Mouse (Mus musculus) lung, postnatal 36 days (tissue): Measurements from ENCODE around the gene Ncam1.

Experiments used
- DNase-seq: peaks from one replicate; pipeline ENCODE4 v3.0.0; 2022; ENCODE audit warnings: mixed read lengths

Ncam1 gene

DNA sequence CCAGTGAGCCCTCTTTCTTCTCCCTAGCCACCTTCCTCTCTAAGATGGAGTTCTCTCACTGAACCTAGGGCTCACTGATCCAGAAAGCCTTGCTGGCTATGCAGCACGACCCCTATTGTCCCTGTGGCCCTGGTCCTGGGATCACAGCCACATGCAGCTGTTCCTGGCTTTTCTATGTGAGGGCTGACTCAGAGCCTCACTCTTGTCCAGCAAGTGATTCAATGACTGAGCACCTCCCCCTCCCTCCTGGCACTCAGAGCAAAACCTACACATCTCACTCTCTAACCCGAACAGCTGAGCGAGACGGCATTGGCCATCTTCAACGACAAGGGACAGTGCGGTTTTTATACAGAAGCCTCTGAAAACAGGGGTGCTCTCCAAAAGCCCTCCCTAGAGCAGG lies 260.9 kb downstream of the Ncam1 start:
- DNase-seq = no peak

GRCm38 (mm10) chr9:49536593-49536992 lies 262.1 kb downstream of the Ncam1 start:
- DNase-seq = no peak

DNA sequence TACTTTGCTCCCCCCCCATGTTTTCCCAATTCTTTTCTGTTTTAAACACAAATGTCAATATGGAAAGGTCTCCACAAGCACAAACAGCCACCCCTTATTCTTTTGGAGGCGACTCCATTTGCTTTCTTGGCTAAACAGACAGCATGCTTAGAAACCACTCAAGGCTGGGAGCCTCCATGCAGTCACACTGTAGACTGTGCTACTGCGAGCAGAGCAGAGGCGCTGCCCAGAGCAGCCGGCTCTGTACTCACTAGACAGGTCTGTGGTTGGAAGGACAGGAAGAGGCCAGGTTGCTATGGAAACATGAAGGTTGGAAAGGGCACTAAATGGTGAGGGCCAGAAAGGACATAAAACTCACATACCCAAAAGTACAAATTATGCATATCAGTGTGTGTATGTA lies 263.8 kb downstream of the Ncam1 start:
- DNase-seq = no peak

DNA sequence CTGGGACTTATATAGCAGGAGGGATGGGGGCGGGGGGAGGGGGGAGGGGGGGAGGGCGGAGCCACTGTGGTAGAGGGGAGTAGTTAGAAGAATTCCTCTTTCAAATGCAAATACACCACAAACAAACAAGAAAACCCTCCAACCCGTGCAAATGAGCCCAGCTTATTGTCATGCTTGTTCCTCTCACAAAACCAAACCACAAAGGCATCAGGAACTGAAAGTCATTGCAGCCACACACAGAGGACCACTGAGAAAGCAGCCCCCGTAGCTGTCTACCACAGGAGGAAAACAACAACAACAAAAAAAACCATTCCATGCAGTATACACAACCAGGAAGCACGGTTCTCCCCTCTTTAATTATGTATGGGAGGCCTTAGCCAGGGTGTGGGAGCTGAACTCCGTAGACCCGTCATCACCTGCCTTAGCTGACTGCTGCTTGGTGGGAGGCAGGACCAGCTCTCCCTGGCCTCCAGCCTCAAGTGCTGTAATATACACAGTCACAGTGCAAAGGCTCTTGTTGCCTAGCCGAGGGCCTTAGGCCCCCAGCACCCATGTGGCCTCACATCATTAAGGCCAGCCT lies 264.7 kb downstream of the Ncam1 start:
- no peak for DNase-seq

GRCm38 (mm10) chr9:49533455-49533854 lies 265.3 kb downstream of the Ncam1 start:
- no peak for DNase-seq

DNA sequence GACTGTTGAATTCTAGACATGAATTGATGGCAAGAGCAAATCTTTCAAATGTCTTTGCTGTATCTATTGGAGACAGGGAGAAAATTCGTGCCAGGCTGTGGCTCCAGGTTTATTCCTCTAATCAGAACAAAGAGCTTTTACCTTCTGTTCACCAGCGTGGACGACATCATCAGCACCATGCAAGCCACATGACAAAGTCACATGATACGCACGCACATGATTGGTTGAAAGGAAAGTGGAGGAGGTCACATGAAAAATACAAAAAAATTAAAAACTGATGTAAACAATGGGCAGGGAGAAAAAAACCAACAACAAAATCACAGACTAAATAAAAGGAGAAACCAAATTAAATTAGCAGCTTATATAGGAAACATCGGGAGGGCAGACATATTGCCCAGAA lies 266.9 kb downstream of the Ncam1 start:
- DNase-seq = no peak

DNA sequence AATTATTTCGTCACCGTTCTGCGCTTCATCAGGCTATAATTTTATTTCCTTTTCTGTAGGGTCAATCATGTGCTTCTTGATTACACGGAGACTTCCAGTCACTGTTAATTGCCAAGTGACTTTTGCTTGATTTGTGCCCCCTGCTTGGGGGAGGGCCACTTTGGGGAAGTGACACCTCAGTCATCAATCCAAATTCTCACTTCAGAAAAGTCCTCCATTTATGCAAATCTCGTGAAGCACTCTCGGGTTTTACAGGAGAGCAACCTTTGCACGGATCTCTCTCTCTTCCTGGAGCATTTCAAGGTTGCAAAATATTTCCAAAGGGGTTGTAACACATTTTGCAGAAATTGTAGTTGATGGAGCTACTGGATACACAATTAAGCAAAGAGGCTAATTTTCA lies 267.5 kb downstream of the Ncam1 start:
- no peak for DNase-seq

DNA sequence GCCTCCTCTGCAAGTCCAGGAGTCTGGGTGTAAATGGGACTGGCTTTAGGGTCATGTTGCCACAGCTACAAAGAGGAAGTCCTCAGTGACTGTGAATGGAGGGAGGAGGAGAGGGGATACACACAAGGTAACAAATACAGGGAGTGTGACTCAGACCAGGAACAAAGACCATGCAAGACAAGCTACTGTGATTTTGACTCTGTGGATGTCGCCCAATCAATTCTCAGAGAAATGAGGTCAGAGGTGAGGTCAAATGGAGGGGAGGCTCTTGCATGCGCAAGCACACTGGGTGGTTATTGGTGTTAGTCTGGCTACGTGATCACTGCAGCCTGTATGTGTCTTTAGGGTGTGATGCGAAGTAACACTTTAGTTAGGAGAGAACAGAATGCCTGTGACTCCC lies 268.0 kb downstream of the Ncam1 start:
- no peak for DNase-seq

GRCm38 (mm10) chr9:49529366-49529959 lies 269.3 kb downstream of the Ncam1 start:
- DNase-seq = no peak

GRCm38 (mm10) chr9:49528943-49529342 lies 269.8 kb downstream of the Ncam1 start:
- peak; percentile 3 for DNase-seq

- no peak for DNase-seq
Observed at GRCm38 (mm10) chr9:49528026-49528425, 270.7 kb downstream of the Ncam1 start.

- no peak for DNase-seq
Observed at GRCm38 (mm10) chr9:49527340-49527739, 271.4 kb downstream of the Ncam1 start.

- no peak for DNase-seq
Observed at GRCm38 (mm10) chr9:49524721-49525120, 274.0 kb downstream of the Ncam1 start.

- no peak for DNase-seq
Observed at GRCm38 (mm10) chr9:49523881-49524280, 274.8 kb downstream of the Ncam1 start.

- no peak for DNase-seq
Observed at GRCm38 (mm10) chr9:49514306-49514705, 284.4 kb downstream of the Ncam1 start.

DNA sequence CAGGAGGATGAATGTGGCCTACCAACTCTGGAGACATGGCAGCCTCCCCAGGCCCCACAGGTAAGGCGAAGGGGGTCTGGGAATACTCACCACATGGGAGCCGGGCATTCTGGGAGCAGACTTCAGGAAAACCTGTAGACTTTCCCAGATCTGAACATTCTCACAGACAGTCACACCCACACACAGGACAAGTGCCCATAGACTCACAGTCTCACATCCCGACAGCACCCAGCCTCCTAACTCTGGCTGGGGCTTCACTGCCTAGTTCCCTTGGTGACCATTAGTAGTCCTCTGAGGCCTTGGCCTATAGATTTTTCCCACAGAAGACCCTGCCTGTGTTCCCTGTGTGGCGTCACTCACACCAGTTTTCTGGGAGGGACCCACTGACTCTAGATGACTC lies 288.1 kb downstream of the Ncam1 start:
- DNase-seq = no peak

GRCm38 (mm10) chr9:49509628-49510027 lies 289.1 kb downstream of the Ncam1 start:
- no peak for DNase-seq

GRCm38 (mm10) chr9:49509094-49509493 lies 289.6 kb downstream of the Ncam1 start:
- DNase-seq = no peak

- no peak for DNase-seq
Observed at GRCm38 (mm10) chr9:49507829-49508585, 290.7 kb downstream of the Ncam1 start.

GRCm38 (mm10) chr9:49504658-49505057 lies 294.1 kb downstream of the Ncam1 start:
- DNase-seq = no peak

DNA sequence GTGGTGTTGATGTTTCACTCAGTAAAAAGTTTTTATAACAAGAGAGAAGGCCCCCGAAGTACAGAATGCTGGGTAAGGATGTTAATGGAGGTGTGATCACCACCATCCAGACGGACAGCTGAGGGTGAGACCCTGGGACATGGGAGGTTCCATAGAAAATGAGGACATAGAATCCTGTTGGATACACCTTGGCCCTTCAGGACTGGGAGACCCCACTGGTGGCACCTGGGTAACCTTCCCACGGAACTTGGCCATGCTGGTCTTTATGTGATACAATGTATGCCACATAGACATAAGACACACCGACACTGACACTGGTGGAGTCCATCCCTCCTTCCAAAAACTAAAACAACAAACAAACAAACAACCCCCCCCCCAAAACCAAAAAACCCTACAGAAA lies 296.5 kb downstream of the Ncam1 start:
- no peak for DNase-seq

DNA sequence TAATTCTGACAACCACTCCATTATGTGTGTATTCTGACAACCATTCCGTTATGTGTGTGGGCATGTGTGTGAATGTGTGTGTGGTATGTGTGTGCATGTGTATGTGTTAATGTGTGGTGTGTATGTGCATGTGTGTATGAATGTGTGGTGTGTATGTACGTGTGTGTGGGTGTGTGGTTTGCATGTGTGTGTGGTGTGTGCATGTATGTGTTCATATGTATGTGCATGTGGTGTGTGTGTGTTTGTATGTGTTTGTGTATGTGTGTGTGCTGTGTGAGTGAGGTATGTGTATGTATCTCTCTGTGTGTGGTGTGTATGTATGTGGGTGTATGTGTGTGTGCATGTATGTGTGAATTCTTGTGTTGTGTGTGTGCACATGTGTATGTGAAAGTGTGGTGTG lies 298.8 kb downstream of the Ncam1 start:
- no peak for DNase-seq

DNA sequence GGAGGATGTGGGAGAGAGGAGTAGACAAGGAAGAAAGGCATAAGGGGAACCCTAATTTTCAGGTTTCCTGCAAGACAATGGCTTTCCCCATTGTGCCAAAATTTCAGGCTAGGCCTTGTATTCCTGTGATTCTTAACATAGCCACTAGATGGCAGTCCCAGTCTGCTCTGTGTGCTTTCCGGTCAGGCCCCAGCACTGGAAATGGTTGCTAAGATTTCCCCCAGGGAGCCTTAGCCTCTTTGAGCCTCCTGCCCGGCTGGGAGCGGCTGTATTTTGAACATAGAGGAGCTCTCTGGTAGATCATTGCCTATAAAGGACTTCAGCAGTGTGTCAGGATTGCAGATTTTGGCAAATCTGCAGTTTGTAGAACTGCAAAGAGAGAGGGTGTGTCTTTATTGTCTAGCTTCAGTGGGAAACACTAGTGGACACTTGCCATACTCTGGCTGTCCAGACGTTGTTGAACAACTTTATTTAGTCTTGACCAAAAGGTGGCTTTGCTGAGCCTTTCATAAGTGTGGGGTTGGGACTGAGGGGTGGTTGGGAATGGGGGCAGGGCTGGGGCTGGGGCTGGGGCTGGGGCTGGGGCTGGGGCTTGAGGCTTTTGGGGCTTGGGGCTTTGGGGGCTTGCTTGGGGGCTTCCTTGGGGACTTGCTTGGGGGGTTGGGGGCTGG lies 304.6 kb downstream of the Ncam1 start:
- peak; percentile 78 for DNase-seq

DNA sequence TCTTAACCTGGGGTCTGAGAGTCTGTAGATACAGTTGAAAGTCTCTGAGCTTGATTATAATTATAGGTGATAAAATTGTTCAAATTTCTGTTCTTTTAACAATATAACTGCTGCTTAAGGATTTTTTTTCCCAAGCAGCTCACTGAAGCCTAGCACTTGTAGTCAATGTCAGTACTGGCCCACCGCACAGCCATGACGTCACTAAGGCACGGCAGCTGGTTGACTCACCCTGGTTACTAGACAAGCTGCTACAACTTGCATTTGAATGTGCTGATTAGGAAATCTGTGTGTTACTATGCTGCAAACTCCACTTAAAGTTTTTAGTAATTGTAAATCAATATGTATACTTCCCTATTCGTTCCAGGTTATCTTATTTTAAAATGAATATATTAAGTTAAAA lies 308.1 kb downstream of the Ncam1 start:
- no peak for DNase-seq
